Mouse (Mus musculus): ENCODE data around the gene Lamp5. TPM values are rescaled to one million over a fixed set of nuclear protein-coding genes. Genes with fewer than 3 reads are reported as not detected.
A peak's percentile ranks its signal among the peaks of the same experiment; 100 is the strongest.

Lamp5 gene
- 0.86 and 1.5 TPM in 2 replicates for polyA plus RNA-seq (2015; fragmentation: Nextera tagmentation; extraction: Ambion mirVana)

DNA sequence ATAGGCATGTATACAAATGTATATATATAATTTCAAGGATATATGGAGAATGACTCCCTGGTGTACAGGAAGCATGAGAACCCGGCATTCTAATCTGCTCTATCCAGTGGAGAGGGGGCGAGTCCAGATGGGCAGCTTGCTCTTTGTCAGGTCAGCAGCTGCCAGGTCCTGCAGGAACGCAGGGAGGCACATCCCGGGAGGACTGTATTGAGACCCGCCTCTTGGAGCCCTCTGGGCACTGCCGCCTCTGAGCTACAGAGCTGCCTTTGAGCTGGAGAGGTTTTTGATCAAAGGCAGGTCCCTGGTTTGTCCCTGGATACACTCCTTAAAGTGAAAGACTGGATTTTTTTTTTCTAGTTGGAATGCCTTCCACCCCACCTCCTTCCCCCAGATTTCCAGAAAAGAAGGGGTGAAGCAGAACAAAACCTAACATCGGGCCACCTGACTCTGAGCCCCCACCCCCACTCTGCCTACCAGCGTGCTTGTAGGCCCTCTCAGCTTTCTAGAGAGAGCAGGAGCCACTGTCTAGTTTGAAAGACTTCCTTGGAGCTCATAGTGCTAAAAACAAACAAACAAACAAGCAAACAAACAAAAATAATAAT, at the start of gene Lamp5:
TSS of gene Lamp5 (plus strand) at position 552 of the 602 bp plus-strand sequence.
- Histone ChIP-seq H3K4me3 (peak within 1 kb of the TSS; percentile 17), H3K9me3 (no peaks in the 10 kb centered on the region), H3K4me2 (replicated peaks) (peak within 1 kb of the TSS; percentile 40), H3K27ac (replicated peaks) (no peak within 1 kb of the TSS), H3K4me1 (peaks cover 14% of the 10 kb centered on the region), H3K27me3 (no peaks in the 10 kb centered on the region), H3K36me3 (no peaks in the 10 kb centered on the region), H3K9ac (replicated peaks) (no peak within 1 kb of the TSS)
- 5% methylated on average over 8 of the region's 8 CpGs for WGBS
- peak; percentile 72 for ATAC-seq (replicated peaks)

DNA sequence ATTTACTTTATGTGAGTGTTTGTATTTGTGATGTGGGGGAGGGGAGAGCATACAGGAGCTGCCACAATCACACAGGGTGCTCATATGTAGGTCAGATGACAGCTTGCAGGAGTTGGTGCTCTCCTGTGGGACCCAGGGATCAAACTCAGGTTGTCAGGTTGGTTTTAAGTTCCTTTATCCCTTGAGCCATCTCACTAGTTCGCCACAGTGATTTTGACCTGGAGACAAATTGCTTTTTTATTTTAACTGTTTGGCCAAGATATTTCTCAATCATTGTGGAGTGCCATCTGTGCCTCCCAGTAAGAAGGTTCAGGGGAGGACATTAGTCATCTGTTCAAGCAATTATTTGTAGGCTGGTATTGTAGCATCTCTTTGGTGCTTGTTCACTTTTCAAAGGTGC, 48.2 kb upstream of the Lamp5 start:
- Histone ChIP-seq H3K27me3 (no peaks in the 10 kb centered on the region), H3K9me3 (no peaks in the 10 kb centered on the region), H3K4me1 (no peaks in the 10 kb centered on the region), H3K36me3 (no peaks in the 10 kb centered on the region), H3K9ac (replicated peaks) (no peak overlapping the region), H3K4me3 (no peak overlapping the region), H3K27ac (replicated peaks) (no peak overlapping the region), H3K4me2 (replicated peaks) (no peak overlapping the region)
- 78% methylated on average over 1 of the region's 1 CpGs for WGBS
- ATAC-seq (replicated peaks): no peak

DNA sequence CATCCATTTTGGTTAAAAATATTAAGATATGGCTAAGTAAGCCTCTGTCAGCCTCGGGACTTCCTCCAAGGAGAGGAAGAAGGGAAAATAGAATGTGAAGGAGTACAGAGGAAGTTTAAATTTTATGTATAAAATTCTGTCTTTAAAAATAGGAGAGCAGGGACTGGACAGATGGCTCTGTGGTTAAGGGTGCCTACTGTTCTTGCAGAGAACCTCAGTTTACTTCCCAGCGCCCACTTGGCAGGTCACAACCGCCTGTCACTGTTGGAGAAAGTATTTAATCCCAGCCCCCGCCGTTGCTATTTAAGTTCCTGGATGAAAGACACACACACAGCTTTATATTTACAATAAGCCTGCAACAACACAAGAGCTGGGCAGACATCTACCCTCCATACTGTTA, 45.8 kb upstream of the Lamp5 start:
- no peak for ATAC-seq (replicated peaks)
- no peaks in the 10 kb centered on the region for H3K4me1 ChIP-seq
- no peaks in the 10 kb centered on the region for H3K9me3 ChIP-seq
- WGBS: 93% methylated on average over 5 of the region's 5 CpGs
- H3K4me3 ChIP-seq: no peak overlapping the region
- no peak overlapping the region for H3K27ac ChIP-seq (replicated peaks)
- no peak overlapping the region for H3K4me2 ChIP-seq (replicated peaks)
- no peak overlapping the region for H3K9ac ChIP-seq (replicated peaks)
- no peaks in the 10 kb centered on the region for H3K36me3 ChIP-seq
- no peaks in the 10 kb centered on the region for H3K27me3 ChIP-seq

DNA sequence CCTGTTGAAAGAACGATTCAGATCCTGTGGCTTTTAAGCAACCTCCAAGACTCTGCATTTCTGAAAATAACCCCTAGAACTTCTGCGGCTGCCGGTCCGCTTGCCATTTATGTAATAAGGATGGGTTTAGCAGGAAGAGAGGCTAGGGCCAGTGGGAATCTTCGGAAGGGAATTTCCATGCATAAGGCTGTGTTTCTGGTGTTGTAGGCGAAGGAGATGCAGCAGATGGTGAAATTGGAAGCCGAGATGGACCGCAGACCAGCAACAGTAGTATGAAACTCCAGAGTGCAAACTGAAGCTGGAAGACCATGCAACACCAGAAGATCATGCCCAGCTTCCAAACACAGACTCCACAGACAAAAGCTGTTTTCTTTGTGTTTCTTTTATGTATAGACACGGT, 39.3 kb upstream of the Lamp5 start:
- Histone ChIP-seq H3K4me2 (replicated peaks) (no peak overlapping the region), H3K4me3 (no peak overlapping the region), H3K9ac (replicated peaks) (no peak overlapping the region), H3K36me3 (no peaks in the 10 kb centered on the region), H3K27me3 (no peaks in the 10 kb centered on the region), H3K9me3 (no peaks in the 10 kb centered on the region), H3K27ac (replicated peaks) (no peak overlapping the region), H3K4me1 (no peaks in the 10 kb centered on the region)
- WGBS: 93% methylated on average over 9 of the region's 9 CpGs
- no peak for ATAC-seq (replicated peaks)

DNA sequence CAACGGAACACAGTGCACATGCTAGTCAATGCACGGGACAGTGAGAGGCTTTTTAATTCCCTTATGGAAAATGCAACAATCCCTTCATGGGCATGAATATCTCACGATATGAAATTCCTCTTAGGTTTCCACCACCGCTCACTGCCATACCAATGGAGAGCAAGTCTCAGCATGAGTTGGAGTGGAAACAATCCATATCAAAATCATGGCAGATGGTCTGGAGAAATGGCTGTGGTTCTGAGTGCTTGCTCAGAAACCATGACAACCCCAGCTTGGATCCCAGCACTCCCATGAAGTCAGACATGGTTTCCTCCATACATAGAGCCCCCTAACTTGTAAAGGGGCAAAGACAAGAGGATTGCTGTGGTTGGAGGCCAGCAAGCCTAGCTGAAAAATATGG, 3.6 kb upstream of the Lamp5 start:
- no peaks in the 10 kb centered on the region for H3K9me3 ChIP-seq
- ATAC-seq (replicated peaks): no peak
- peaks cover 14% of the 10 kb centered on the region for H3K4me1 ChIP-seq
- no peak overlapping the region for H3K4me3 ChIP-seq
- WGBS: 90% methylated on average over 4 of the region's 4 CpGs
- H3K4me2 ChIP-seq (replicated peaks): no peak overlapping the region
- no peaks in the 10 kb centered on the region for H3K36me3 ChIP-seq
- H3K27ac ChIP-seq (replicated peaks): no peak overlapping the region
- no peaks in the 10 kb centered on the region for H3K27me3 ChIP-seq
- H3K9ac ChIP-seq (replicated peaks): no peak overlapping the region

DNA sequence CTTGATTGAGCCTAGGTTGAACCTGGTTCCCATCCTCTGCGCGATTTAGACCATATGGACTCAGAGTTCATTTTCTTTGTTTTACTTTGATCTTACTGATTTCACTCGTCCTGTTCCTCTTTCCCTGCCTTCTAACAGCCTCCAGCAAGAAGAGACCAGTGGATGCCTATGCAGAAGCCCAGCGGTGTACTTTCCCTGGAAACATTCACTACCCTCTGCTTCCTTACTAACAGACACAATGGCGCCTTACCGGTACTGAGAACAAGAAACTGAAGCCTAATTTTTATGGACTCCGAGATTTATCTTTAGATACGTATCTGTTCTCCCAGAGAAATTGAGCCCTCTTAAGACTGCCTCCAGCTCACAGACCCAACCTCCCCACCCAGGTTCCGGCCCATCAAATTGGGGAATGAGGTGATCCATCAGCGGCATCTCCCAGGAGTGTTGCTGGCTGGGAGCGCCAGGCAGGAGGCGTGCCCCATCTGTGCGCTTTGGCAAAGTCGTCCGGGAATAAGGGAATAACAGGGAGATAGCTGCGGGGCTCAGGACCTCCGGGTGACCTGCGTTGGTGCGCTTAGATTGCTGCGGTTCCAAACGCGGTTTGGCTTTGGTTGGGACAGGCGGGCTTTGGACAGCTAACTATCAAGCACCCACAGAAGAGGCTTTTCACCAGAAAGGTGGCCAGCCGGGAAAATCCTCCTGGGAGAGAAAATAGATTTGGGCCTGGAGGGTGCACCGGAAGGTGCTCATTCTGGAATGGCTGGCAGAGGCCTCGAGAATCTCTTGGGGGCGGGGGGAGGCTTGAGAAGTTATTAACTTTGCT, 1.0 kb upstream of the Lamp5 start:
- Histone ChIP-seq H3K4me1 (peaks cover 14% of the 10 kb centered on the region), H3K36me3 (no peaks in the 10 kb centered on the region), H3K4me3 (peak overlapping the region; percentile 17), H3K9ac (replicated peaks) (no peak overlapping the region), H3K27ac (replicated peaks) (no peak overlapping the region), H3K4me2 (replicated peaks) (peak overlapping the region; percentile 40), H3K27me3 (no peaks in the 10 kb centered on the region), H3K9me3 (no peaks in the 10 kb centered on the region)
- peak; percentile 79 for ATAC-seq (replicated peaks)
- 17% methylated on average over 27 of the region's 27 CpGs for WGBS

DNA sequence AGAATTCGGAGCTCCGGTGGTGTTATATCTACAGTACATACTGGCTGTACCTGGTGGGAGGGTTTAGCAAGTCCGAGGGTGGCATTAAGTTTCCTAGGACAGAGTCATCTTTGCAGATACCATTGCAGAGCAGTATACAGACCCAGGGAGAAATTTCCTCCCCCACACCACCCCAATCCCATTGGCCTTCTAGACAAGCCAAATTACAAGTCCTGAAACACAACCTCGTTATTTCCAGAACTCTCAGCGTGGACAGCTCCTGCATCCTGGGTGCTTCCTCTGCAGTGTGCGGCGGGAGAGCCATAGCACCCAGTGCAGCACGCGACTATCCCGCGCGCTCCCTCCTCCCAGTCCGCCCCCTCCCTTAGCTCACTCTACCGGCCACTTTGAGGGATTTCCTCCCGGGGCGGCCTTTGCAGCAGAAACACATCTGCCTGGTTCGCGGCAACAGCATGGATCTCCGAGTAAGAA, 5.9 kb downstream of the Lamp5 start:
- Histone ChIP-seq H3K27ac (replicated peaks) (no peak overlapping the region), H3K9me3 (no peaks in the 10 kb centered on the region), H3K4me3 (peak overlapping the region; percentile 43), H3K4me2 (replicated peaks) (peak overlapping the region; percentile 75), H3K27me3 (peaks cover 31% of the 10 kb centered on the region), H3K36me3 (no peaks in the 10 kb centered on the region), H3K4me1 (peaks cover 20% of the 10 kb centered on the region), H3K9ac (replicated peaks) (peak overlapping the region; percentile 37)
- peak; percentile 80 for ATAC-seq (replicated peaks)
- 5% methylated on average over 19 of the region's 19 CpGs for WGBS

DNA sequence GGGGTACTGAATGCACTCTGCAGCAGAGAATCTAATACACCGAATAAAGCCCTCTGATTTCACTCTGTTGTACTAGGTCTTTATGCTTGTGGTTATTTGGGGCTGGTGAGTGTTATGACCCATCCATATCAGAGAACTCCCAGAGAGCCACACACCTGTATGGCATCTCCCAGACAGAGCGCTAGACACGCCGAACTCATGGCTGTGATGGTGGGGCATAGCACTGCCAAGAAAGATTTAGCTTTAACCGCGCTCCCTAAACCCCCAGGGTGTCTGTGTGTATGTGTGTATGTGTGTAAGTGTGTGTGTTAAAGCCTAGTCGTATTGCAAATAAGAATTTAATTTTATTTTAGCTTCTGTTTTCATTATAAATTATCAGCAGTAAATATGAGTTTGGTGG, 6.4 kb downstream of the Lamp5 start:
- H3K27me3 ChIP-seq: peaks cover 31% of the 10 kb centered on the region
- peak; percentile 32; the same call in 1 of the 2 replicates for ATAC-seq (replicated peaks)
- no peaks in the 10 kb centered on the region for H3K9me3 ChIP-seq
- peaks cover 20% of the 10 kb centered on the region for H3K4me1 ChIP-seq
- H3K27ac ChIP-seq (replicated peaks): no peak overlapping the region
- H3K36me3 ChIP-seq: no peaks in the 10 kb centered on the region
- peak overlapping the region; percentile 37; the same call in 1 of the 2 replicates for H3K9ac ChIP-seq (replicated peaks)
- peak overlapping the region; percentile 43 for H3K4me3 ChIP-seq
- H3K4me2 ChIP-seq (replicated peaks): peak overlapping the region; percentile 75
- WGBS: 2% methylated on average over 7 of the region's 7 CpGs

DNA sequence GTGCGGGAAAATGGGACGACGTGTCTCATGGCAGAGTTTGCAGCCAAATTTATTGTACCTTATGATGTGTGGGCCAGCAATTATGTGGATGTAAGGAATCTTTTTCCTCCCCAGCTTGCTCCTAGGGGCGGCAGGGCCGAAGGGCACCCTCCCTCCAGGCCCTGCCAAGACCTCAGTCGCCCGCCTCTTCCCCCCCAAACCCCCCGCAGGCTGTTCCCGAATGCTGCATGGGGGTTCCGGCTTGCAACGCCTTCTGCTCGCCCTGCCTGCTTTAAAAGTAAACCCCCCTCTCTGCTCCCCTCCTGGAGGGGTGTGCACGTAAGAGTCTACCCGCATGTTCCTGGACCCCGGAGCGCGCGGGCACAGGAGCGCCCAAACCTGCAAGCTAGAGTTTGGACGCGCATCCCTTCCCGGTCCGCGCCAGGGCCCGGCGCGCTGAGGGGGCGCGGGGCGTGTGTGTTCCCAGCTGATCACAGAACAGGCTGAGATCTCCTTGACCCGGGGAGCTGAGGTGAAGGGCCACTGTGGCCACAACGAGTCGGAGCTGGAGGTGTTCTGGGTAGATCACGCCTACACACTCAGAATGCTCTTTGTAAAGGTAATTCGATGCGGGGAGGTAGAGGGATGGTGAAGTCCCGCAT, 7.1 kb downstream of the Lamp5 start:
- H3K4me2 ChIP-seq (replicated peaks): peak overlapping the region; percentile 75
- peaks cover 20% of the 10 kb centered on the region for H3K4me1 ChIP-seq
- whole genome bisulfite sequencing: 1% methylated on average over 37 of the region's 37 CpGs
- H3K27ac ChIP-seq (replicated peaks): no peak overlapping the region
- peak overlapping the region; percentile 43 for H3K4me3 ChIP-seq
- peak; percentile 52 for ATAC-seq (replicated peaks)
- 0 out of 2 replicates have a peak overlapping the region, but pooled peaks have one; percentile 20 for H3K9ac ChIP-seq (replicated peaks)
- no peaks in the 10 kb centered on the region for H3K9me3 ChIP-seq
- peaks cover 31% of the 10 kb centered on the region for H3K27me3 ChIP-seq
- H3K36me3 ChIP-seq: no peaks in the 10 kb centered on the region

DNA sequence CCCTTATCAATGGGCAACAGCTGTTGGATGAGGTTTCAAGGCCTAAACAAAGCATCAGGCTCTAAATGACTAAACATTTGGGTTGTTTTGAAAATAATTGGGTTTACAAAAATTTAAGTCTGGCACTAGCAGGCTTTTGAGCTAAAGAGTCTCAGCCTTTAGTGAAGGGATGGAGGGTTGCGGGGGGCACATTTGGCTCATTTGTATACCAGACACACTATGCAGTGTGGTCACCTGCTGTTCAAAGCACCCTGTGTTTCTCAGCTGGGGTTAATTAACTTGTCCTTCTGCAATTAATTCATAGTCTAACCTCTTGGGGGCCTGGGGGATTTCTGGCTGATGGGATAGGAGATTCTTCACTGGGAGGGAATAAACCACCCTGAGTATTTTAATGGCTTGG, 12.3 kb downstream of the Lamp5 start:
- Histone ChIP-seq H3K4me3 (no peak overlapping the region), H3K4me2 (replicated peaks) (no peak overlapping the region), H3K9me3 (no peaks in the 10 kb centered on the region), H3K27ac (replicated peaks) (no peak overlapping the region), H3K4me1 (peaks cover 2% of the 10 kb centered on the region), H3K36me3 (no peaks in the 10 kb centered on the region), H3K27me3 (peaks cover 14% of the 10 kb centered on the region), H3K9ac (replicated peaks) (no peak overlapping the region)
- 40% methylated on average over 1 of the region's 1 CpGs for WGBS
- no peak for ATAC-seq (replicated peaks)

DNA sequence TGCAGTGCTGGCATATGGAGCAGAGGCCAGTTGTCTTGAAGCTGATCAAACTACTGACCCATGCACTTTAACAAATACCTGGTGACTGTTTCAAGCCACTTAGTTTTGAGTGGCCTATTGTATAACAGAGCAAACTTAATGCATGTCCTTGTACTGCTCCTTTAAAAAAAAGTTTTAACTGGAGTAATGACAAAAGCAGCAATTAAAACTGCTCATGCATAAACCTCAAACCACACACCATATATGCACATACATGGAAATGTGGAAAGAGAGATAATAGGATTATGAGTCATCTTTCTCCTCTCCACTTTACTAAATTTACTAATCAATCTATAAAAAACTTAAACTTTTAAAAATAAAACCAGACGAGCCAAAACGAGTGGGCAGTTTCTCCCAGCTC, 43.9 kb downstream of the Lamp5 start:
- no peak for ATAC-seq (replicated peaks)
- WGBS: 78% methylated on average over 2 of the region's 2 CpGs
- Histone ChIP-seq H3K36me3 (peaks cover 8% of the 10 kb centered on the region; the same call in 1 of the 2 replicates), H3K9ac (replicated peaks) (no peak overlapping the region), H3K27me3 (no peaks in the 10 kb centered on the region), H3K27ac (replicated peaks) (no peak overlapping the region), H3K4me2 (replicated peaks) (no peak overlapping the region), H3K4me3 (no peak overlapping the region), H3K4me1 (no peaks in the 10 kb centered on the region), H3K9me3 (no peaks in the 10 kb centered on the region)

DNA sequence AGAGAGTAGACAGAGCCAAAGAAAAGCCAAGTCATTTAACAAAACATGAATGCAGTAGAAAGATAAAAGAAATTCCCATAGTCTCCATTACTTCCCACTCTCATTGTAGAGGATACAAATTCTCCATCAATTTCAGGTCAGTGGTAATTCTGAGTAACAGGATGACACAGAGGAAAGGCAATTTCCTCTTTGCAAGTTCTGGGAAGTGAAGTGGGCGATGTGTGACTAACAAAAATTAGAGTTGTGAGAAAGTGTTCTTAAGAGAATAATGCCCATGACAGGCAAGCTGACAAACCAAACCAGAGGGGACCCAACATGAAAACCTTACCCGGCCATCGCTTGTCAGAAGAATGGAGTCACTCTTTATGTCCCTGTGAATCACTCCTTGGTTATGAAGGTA, 45.1 kb downstream of the Lamp5 start:
- no peaks in the 10 kb centered on the region for H3K9me3 ChIP-seq
- H3K9ac ChIP-seq (replicated peaks): no peak overlapping the region
- no peak overlapping the region for H3K4me2 ChIP-seq (replicated peaks)
- 92% methylated on average over 3 of the region's 3 CpGs for WGBS
- no peak for ATAC-seq (replicated peaks)
- H3K4me1 ChIP-seq: no peaks in the 10 kb centered on the region
- H3K4me3 ChIP-seq: no peak overlapping the region
- peaks cover 8% of the 10 kb centered on the region; the same call in 1 of the 2 replicates for H3K36me3 ChIP-seq
- H3K27me3 ChIP-seq: no peaks in the 10 kb centered on the region
- no peak overlapping the region for H3K27ac ChIP-seq (replicated peaks)

All from forebrain, embryonic 15.5 days (tissue).